Mouse (Mus musculus) right cerebral cortex, adult 2 months (tissue): ENCODE results near the gene Cabp4.

Experiments
- DNase-seq, 2 experiments: peaks; one replicate each; pipeline ENCODE4 v3.0.0; 2021 to 2022; ENCODE audit warnings: low spot score in 2 of 2

Gene Cabp4

DNA sequence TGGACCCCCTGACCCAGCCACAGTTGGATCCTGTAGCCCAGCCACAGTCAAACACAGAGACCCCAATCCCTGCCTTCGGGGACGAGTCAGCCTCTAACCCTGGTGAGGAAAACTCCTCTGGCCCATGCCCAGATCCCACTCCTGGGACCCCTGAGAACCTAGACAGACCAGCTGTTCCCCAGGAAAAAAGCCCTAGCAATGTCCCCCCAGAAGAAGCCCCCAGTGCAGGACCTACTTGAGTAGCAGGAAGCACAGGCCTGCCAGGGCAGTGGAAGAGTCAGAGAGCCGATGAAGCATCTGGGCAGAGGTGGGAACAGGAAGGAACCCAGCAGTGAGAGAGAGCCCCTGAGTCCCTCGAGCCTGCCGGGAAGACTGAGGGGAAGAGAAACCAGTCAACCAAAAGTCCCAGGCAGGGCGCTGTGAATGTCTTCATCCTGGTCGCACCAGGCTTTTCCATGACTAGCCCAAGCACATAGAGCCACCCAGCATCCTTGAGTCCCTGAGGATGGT is at the start of gene Cabp4:
Gene Cabp4 (minus strand): TSS at position 275 of the 510 bp plus-strand sequence.
- no peak for DNase-seq

DNA sequence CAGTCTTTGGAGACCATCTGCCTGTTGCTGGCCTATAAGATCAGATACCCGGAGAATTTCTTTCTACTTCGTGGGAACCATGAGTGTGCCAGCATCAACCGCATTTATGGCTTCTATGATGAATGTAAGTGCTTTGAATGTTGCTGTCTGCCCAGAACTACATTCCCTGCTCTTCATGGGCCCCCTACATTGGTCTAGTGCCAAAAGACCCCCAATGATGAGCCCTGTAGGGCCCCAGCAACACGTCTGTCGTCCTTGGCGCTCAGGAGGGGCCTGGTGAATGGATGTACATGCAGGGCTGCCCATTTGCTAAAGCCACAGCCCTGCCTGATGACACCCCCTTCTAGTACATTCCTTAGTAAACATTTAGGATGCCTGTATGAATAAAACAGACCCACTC is 49.3 kb upstream of the Cabp4 start:
- no peak for DNase-seq

DNA sequence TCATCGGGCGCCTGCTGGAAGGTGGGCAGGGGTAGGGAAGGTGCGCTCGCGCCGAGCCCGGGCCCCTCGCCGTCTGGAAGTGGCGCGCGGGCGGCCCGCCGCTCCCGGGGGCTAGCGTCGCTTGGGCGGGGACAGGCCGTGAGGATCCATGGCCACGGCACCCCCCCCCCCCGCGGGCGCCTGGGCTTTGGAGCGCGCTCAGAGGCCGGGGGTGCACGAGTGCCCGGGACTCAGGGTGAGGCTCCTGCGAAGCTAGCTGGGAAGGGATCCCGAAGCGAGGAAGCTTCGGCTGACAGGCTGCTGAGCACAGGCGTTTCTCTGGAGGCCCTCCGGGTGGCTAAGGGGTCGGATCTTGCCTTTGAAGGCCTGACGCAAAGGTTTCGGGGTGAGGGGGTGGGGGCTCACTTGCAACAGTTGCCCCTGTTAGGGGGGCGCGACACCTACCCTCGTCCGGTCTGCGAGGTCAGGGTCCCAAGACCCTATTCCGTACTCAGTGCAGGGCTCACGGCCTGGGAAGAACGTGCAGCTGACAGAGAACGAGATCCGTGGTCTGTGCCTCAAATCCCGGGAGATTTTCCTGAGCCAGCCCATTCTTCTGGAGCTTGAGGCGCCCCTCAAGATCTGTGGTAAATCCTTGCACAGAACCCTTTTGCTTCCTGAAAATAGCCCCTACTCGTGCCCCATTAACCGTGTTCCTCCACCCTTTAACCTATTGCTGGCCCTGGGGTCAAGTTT is 48.6 kb upstream of the Cabp4 start:
- DNase-seq: no peak

DNA sequence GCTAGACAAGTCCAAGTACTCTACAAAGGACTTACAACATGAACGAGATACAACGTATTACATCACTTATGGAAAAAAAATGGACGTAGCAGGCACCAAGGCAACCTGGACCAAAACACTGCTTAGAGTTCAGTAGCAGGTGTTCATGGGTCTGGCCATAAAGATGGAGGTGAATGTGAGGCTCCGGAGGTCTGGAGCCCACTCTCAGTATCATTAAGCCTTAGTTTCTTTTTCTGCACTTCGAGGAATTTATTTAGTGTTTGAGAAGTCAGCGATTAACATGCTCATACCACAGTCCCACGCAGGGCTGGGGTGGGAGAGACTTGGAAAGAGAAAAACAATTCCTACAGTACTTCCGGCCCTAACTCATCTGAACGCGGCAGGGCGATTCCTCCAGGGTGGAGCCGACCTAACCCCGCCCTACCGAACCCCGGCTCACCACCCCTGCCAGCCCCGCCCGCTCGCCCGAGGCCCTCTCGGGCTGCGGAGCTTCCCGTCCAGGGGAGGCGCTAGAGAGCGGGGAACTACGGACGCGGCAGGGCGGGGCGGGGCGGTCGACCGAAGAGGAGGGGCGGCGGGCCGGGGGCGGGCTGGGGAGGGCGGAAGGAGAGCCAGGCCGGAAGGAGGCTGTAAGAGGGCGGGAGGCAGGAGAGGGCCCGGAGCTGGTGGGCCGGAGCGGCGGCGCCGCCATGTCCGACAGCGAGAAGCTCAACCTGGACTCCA is 47.9 kb upstream of the Cabp4 start, which contains the start of gene Ppp1ca:
Gene Ppp1ca (plus strand): TSS at position 538 of the 723 bp plus-strand sequence.
- peak; percentile 86 to 94 for DNase-seq

DNA sequence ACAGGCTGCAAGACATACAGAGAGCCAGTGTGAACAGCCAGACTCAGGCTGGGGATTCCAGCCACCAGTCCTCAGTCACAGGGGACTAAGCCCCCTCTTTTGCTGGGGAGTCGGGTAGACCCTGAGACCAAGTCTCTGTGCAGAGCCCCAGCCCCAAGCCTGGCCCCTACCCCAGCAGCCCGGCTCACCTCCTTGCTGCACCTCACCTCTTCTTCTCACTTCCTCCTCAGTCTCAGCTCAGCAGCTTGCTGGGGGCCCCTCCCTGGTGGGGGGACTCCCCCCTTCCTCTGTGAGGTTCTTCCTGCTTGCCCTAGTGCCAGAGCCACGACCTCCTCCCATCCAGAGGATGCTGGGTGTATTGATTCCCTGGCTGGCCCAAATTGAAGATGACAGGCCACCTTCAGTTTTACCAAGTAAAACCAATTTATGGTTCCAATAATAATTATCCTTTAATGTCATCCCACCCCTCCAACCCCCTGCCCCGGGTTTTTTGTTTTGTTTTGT is 47.0 kb upstream of the Cabp4 start, which contains the start of gene Tbc1d10c:
Gene Tbc1d10c (minus strand): TSS at position 454 of the 504 bp plus-strand sequence.
- no peak for DNase-seq

DNA sequence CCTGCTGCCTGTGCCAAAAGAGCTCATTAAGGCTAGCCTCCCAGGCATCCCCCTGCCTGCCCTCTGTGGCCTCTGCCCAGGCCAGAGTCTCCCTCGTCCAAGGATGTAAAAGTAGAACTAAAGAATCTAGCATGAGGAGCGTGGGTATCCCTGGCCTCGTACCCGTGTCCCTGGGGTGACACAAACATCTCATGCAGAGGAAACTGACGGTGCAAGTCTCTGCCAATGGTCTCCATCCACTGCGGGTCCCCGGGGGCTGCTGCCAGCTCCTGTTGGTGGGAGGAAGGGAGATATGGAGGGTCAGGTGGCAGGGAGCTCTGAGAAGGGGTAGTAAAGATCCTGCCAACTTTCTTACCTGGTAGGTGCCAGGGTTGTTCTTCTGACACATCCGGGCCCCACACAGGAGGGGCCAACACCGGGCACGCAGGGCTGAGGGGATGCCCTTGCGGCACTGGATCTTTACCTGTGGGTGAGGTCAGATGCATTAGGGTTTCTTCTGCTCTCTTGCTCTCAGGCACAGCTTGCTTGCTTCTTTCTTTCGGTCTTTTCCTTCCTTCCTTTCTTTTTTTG is 45.3 kb upstream of the Cabp4 start:
- no peak for DNase-seq

DNA sequence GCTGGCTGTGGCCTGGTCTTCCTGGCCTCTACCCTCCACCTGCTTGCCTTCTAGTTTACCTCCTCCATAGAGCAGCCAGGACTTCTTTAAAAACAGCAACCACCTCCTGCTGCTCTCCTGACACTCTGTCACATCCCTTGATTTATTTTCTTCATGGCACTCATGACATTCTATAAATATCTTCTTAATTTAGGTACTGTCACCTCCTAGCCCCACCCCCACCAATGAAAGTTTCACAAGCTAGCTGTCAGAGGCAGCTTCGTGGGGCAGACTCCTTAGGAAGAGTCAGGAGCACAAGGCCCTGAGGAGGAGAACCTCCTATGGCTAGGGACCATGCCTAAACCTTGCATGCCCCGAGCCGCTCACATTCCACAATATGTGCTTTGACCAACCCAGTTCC is 43.5 kb upstream of the Cabp4 start:
- DNase-seq: no peak

DNA sequence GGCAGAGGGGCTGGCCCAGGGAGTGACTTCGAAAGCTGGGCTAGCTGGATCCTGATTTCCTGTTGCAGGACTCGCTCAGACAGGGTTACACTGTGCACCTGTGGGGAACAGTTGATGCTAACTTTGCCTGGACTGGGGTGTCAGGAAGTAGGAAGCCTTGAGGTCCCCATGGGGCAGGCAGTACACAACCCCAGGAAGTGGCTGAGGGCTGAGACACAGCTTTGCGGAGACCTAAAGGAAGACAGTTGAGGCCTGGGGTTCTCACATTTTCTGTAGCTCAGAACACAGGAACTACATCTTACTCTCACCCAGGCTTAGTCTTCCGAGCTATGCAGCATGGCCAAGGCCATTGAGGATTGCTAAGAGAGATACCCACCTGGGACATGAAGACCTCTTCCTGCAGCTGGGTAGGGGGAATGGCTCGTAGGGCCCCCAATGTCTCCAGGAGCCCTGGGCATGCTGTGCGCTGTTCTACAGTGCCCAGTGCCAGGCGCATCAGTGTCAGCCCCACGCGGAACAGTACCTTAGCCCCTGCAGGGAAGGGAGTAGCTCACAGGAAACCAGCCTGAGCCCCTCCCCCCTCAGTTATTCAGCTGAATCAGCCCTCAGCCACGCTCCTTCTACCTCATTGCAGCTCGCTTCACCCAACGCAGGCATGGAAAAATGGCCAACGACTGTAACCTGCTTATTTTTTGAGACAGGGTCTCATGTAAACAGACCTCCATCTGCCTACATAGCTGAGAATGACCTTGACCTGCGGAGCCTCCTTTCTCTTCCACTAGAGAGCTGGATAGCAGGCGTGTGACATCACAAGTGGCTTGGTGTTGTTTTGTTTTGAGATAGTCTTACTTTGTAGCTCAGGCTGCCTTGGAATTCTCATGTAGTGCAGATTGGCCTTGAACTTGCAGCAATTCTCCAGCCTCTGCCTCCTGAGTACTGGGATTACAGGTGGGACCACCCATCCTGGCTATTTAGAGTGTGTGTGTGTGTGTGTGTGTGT is 41.4 kb upstream of the Cabp4 start:
- no peak for DNase-seq

DNA sequence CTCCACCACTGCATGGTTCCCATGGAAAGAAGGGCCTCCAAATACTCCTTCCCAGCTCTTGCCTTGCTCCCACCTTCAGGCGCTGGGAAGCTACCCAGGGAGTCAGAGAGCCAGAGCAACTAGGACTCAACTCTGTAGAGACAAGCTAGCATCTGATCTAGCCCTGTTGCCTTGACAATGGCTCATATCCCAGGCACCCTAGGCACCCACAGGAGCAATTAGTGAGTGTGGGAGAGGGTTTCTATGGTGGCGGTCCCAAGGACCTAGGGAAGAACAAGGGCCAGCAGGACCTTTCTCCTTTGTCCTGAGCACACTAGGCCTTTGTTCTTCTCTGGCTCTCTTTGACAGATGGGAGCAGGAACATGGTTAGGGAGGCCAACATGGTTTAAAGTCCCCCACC is 39.9 kb upstream of the Cabp4 start:
- DNase-seq: no peak

DNA sequence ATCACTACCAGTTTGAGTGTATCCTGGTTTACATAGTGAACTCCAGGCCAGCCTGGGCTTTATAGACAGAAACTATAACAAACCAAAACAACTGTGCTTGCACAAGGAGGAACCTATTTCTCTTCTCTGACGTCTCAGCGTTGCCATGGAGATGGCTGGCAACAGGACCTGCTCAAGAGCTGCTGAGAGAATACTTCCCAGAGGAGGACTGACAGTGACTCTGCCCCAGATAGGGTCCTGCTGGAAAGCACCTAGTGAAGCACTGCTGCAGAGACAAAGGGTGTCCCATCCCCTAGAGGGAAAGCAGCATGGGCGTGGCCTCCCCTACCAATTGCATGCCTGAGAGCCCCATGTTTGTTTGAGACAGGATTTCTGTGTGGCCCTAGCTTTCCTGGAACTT is 38.1 kb upstream of the Cabp4 start:
- peak; percentile 79 to 89 for DNase-seq

DNA sequence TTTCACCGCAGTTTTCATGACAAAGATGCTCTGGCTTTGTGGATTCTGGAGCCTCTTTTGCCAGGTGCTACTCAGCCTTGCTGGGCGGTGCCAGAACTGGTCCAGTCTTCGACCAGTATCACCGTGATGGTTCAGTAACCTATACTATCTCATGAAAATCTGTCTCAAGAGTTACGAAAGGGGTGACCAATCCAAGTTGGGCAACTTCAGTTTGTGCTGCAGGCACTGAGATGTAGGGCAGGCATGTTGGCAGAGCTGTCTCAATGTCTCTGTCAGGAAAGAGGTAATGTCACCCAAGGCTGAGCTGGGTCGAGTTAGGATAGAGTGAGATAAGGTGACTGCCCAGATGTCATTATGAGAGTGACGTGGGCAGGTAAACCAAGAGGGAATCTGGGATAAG is 36.6 kb upstream of the Cabp4 start:
- DNase-seq: no peak

DNA sequence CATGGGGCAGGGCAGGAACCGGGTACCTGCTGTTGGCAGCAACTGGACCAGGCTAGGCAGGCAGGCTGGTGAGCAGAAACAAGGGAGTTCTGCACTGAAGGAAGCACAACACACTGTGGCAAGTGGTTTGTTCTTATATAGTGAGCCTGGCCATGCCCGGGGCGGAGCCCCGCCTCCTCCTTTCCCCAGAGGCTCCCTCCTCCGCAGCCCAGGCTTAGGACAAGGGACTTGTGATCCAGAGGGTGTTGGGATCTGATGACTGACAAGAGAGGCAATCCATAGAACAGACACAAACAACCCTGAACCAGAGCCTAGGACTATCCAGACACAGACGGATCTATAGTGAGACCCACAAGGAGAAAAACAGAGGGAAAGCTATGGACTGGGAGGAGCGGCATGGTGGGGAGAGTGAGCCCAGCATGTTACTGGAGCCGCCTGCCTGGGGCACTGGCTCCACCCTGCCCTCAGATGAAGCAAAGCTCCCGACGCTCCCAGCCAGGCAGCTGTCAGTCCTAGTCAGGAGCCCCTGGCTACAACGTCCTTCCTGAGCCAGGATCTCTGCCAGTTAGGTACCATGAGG is 31.6 kb upstream of the Cabp4 start, which contains the start of gene Carns1:
Gene Carns1 (minus strand): TSS at position 112 of the 580 bp plus-strand sequence.
- no peak for DNase-seq

DNA sequence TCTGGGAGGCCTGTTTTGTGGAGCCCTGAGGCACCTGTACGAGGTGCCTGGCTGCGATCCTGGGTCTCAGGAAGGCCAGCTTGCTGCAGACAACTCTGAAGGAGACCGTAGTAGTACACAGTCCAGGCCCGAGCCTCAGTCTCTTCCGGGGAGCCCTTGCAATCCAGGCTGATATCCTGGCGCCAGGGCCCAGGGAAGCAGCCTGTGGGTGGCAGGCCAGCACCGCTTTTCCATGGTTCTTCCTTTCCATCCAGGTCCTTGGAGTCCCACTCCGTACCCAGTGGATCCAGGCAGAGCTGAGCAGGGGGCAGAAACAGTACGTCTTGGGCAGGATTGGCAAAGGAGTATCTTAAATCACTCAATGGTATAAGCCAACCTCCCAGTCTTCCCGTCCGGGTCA is 29.1 kb upstream of the Cabp4 start:
- no peak for DNase-seq

DNA sequence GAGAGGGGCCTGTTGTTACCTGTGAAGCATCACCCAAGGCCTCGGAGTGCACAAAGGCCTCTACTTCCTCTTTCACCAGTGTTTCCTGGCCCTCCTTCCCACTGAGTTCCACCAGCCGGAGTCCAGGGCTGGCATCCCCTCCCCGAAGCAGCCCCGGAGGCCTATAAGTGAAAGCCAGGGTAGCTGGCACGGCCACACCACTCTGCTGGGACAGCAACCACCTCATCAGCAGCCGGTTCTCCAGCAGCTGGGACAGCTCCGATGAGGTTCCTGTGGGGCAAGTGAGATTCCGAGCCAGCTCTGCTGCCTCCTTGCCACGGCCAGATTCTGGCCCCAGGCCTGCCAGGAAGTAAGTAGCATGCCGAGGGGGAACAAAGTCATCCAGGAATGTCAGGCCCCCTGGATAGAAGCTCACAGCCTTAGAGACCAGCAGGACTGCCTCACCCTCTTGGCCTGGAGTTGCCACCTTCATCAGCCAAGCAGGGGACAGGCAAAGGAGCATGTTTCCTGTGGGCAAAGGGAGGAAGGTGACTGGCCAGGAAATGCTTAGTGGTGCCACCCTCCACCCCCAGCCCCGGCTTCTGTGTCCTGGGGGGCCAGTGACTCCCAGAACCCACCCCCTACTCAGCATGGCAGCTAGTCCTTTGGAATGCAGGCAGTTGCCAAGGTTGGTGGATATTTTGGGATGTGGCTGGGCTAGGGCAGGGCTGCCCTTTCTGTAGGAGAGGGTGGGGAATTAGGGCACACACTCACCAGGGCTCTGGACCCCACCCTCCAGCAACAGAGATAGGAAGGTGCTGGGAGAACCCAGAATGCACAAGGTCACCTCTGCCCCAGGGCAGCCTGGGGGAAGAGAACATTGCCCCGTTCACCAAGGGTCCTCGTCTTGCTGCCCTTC is 27.8 kb upstream of the Cabp4 start:
- no peak for DNase-seq

DNA sequence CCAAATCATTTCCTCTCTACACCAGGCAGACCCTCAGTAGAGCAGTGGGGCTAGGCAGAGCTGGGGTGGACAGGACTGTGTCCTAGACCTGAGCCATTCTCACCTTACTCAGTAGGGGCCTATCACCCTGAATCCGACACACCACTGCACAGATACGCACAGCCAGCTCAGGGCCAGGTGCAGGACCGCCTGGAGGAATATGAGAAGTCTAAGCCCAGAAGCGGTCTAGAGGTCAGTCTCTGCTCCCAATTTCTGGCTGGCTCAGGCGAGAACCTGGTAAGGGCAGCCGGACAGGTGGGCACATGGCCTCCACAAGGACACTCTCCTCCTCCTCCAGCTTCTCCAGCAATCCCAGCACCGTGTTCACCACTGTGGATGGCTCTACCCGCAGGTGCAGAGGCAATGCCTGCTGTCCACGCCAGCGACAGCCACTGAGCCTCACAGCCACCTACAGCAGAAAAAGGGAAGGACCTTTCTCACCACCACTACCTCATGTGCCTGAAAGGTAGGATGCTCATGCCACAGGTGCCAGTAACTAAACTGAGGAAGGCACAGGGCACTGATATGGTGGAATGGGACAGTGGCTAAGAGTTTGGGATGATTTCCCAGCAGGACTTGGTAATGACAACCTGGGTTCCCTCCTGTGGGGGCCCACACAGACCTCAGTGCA is 27.0 kb upstream of the Cabp4 start:
- no peak for DNase-seq

DNA sequence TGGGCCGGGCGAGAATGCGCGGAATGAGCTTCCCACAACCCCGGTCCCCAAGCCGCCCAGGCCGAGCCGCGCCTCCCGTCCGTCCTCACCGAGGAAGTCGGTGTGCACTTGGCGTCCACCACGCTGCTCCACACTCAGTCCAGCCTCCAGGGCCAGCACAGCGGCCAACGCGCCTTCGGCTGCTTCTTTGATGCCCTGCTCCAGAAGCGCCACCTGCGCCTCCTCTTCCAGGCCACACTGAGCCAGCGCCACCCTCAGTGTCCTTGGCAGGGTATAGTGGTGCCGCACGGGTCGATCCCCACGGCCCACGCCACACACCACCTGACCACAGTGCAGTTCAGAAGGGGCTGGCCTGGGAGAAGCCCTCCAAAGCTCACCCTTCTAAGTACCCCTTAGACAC is 26.0 kb upstream of the Cabp4 start:
- DNase-seq: peak in 1 of 2 experiments; percentile 58

DNA sequence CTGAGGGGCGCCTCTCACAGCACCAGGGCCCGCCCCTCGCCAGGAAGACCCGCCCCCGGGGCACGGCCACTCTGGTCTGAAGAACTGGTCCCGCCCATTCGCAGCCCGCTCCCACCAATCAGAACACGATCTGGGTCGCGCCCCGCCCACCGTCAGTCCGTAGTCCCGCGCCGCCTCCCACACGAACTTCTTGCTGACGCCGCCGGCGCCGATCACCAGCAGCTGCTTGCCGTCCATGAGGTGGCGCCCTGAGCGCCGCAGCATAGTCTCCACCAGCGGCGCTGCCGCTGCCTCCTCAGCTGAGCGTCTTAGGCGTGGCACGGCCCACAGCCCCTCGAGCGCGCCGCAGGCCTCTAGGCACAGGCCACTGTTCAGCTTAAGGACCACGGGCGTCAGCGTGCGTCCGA is 25.5 kb upstream of the Cabp4 start:
- DNase-seq: peak; percentile 99 to 100

DNA sequence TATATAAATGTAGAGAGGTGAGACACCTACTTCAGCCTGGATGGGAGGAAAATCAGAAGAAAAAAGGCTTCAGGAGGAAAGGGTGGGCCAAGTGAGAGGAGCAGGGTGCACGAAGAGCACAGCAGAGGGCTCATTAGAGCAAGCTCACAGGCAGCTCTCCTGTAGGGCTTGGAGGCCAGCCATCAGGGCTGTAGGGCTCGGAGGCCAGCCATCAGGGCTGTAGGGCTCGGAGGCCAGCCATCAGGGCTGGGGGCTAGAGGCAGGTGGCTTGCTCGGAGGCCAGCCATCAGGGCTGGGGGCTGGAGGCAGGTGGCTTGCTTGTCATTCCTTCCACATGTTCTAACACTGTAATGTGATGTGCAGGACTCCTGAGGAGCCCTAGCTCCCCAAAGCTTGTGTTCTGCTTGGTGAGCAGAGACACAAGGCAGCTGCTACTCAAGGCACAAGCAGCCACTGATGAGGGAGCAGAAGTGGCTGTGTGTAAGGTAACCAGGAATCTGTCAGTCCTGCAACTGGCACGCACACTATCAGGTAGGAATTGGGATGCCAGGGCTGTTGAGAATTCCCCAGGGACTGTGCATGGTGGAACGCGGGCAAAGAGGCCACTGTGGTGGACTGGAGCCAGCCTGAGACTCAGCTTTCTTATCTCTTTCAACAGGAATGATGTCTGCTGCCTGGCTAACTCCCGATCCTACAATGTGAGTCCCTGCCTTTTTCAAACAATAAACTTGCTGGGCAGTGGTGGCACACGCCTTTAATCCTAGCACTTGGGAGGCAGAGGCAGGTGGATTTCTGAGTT is 23.0 kb upstream of the Cabp4 start:
- DNase-seq: no peak
